Mouse (Mus musculus) liver, embryonic 15.5 days (tissue): ENCODE data around the gene Rbfox3. TPM values are rescaled to one million over a fixed set of nuclear protein-coding genes. Genes with fewer than 3 reads are reported as not detected.

Source experiments
- ATAC-seq: fragments of 200-750 bp; cut with Nextera tagmentation; 2 replicates; pipeline ENCODE4 v1.8.0; 2017; ENCODE audit warnings: moderate number of reproducible peaks, mild to moderate bottlenecking, moderate library complexity; ENCODE audit not compliant: insufficient read depth
- H3K27ac ChIP-seq: fragments of 300-500 bp; sonication (generic); replicated peaks from 2 replicates; pipeline ENCODE4 v1.5.1; 2015; ENCODE audit warnings: mild to moderate bottlenecking, inconsistent platforms
- H3K27me3 ChIP-seq: fragments of 300-500 bp; sonication (generic); 2 replicates; pipeline ENCODE4 v1.6.1; 2015; ENCODE audit warnings: mild to moderate bottlenecking, inconsistent platforms
- H3K36me3 ChIP-seq: fragments of 300-500 bp; sonication (generic); replicated peaks from 2 replicates; pipeline ENCODE4 v1.6.1; 2015; ENCODE audit warnings: moderate library complexity, mild to moderate bottlenecking, inconsistent platforms
- H3K4me1 ChIP-seq: fragments of 300-500 bp; sonication (generic); replicated peaks from 2 replicates; pipeline ENCODE4 v1.6.1; 2015; ENCODE audit warnings: inconsistent platforms
- H3K4me2 ChIP-seq: fragments of 300-500 bp; sonication (generic); 2 replicates; pipeline ENCODE4 v1.6.1; 2015; ENCODE audit warnings: moderate library complexity, mild to moderate bottlenecking, inconsistent platforms
- H3K4me3 ChIP-seq: fragments of 300-500 bp; sonication (generic); replicated peaks from 2 replicates; pipeline ENCODE4 v1.5.1; 2015; ENCODE audit warnings: mild to moderate bottlenecking, inconsistent platforms
- H3K9ac ChIP-seq: fragments of 300-500 bp; sonication (generic); 2 replicates; pipeline ENCODE4 v1.6.1; 2015; ENCODE audit warnings: moderate library complexity, mild to moderate bottlenecking, inconsistent platforms
- H3K9me3 ChIP-seq: fragments of 300-500 bp; sonication (generic); replicated peaks from 2 replicates; pipeline ENCODE4 v1.6.1; 2016; ENCODE audit warnings: inconsistent platforms
- WGBS: fragments of 180-500 bp; shearing (Covaris S2); methylation state at CpG from one replicate; pipeline ENCODE4 v1.1.7; 2015; ENCODE audit warnings: mixed read lengths; ENCODE audit not compliant: insufficient replicate concordance; 5-methylcytosine and 5-hydroxymethylcytosine counted together
- polyA plus RNA-seq: library from polyadenylated mRNA; unstranded; fragments of >200 nt; fragmentation: Nextera tagmentation; extraction: Ambion mirVana; gene quantifications from 2 replicates; pipeline ENCODE4 v1.2.1, GENCODE M21; 2015

The Rbfox3 gene
- 0.13 and 0.21 TPM in 2 replicates for polyA plus RNA-seq

- no peaks in the 10 kb centered on the region for H3K9me3 ChIP-seq
- H3K9ac ChIP-seq = no peak within 1 kb of the TSS
- no peaks in the 10 kb centered on the region for H3K4me1 ChIP-seq
- no peak within 1 kb of the TSS for H3K4me2 ChIP-seq
- H3K36me3 ChIP-seq = no peaks in the 10 kb centered on the region
- no peak for ATAC-seq
- 37% methylated on average over 4 of the region's 4 CpGs for WGBS
- H3K27ac ChIP-seq = no peak within 1 kb of the TSS
- peaks cover 70% of the 10 kb centered on the region for H3K27me3 ChIP-seq
- H3K4me3 ChIP-seq = no peak within 1 kb of the TSS
Measured at GRCm38 (mm10) chr11:118911307-118912070, at the start of gene Rbfox3. TSS of gene Rbfox3 (minus strand) at chr11:118911597.

GRCm38 (mm10) chr11:118960649-118961048, 49.3 kb upstream of the Rbfox3 start:
- Histone ChIP-seq H3K9me3 (no peaks in the 10 kb centered on the region), H3K36me3 (no peaks in the 10 kb centered on the region), H3K4me1 (no peaks in the 10 kb centered on the region), H3K9ac (no peak overlapping the region), H3K27ac (no peak overlapping the region), H3K27me3 (no peaks in the 10 kb centered on the region), H3K4me2 (no peak overlapping the region), H3K4me3 (no peak overlapping the region)
- no peak for ATAC-seq
- 46% methylated on average over 3 of the region's 3 CpGs for WGBS

GRCm38 (mm10) chr11:118957070-118957471, 45.7 kb upstream of the Rbfox3 start:
- H3K4me2 ChIP-seq = no peak overlapping the region
- H3K36me3 ChIP-seq = no peaks in the 10 kb centered on the region
- H3K9me3 ChIP-seq = no peaks in the 10 kb centered on the region
- H3K4me3 ChIP-seq = no peak overlapping the region
- no peak overlapping the region for H3K27ac ChIP-seq
- no peaks in the 10 kb centered on the region for H3K27me3 ChIP-seq
- H3K4me1 ChIP-seq = no peaks in the 10 kb centered on the region
- 67% methylated on average over 14 of the region's 14 CpGs for WGBS
- no peak for ATAC-seq
- H3K9ac ChIP-seq = no peak overlapping the region

GRCm38 (mm10) chr11:118955016-118955415, 43.6 kb upstream of the Rbfox3 start:
- Histone ChIP-seq H3K4me2 (no peak overlapping the region), H3K9me3 (no peaks in the 10 kb centered on the region), H3K9ac (no peak overlapping the region), H3K4me3 (no peak overlapping the region), H3K27me3 (no peaks in the 10 kb centered on the region), H3K36me3 (no peaks in the 10 kb centered on the region), H3K4me1 (no peaks in the 10 kb centered on the region), H3K27ac (no peak overlapping the region)
- ATAC-seq = no peak
- 21% methylated on average over 6 of the region's 6 CpGs for WGBS

- H3K4me1 ChIP-seq = no peaks in the 10 kb centered on the region
- no peak for ATAC-seq
- H3K9ac ChIP-seq = no peak overlapping the region
- 66% methylated on average over 8 of the region's 8 CpGs for WGBS
- no peak overlapping the region for H3K4me3 ChIP-seq
- no peaks in the 10 kb centered on the region for H3K36me3 ChIP-seq
- no peak overlapping the region for H3K27ac ChIP-seq
- no peaks in the 10 kb centered on the region for H3K9me3 ChIP-seq
- 0 out of 2 replicates have a peak, but pooled peaks cover 10% of the 10 kb centered on the region for H3K27me3 ChIP-seq
- H3K4me2 ChIP-seq = no peak overlapping the region
Measured at GRCm38 (mm10) chr11:118945868-118946267, 34.5 kb upstream of the Rbfox3 start.

- no peaks in the 10 kb centered on the region for H3K4me1 ChIP-seq
- no peaks in the 10 kb centered on the region for H3K36me3 ChIP-seq
- H3K27ac ChIP-seq = no peak overlapping the region
- H3K9ac ChIP-seq = no peak overlapping the region
- H3K4me3 ChIP-seq = no peak overlapping the region
- 32% methylated on average over 5 of the region's 5 CpGs for WGBS
- 0 out of 2 replicates have a peak, but pooled peaks cover 17% of the 10 kb centered on the region for H3K27me3 ChIP-seq
- H3K4me2 ChIP-seq = no peak overlapping the region
- no peaks in the 10 kb centered on the region for H3K9me3 ChIP-seq
- ATAC-seq = no peak
Measured at GRCm38 (mm10) chr11:118941268-118941667, 29.9 kb upstream of the Rbfox3 start.

- Histone ChIP-seq H3K9me3 (no peaks in the 10 kb centered on the region), H3K4me1 (no peaks in the 10 kb centered on the region), H3K4me2 (no peak overlapping the region), H3K36me3 (no peaks in the 10 kb centered on the region), H3K9ac (no peak overlapping the region), H3K27me3 (0 out of 2 replicates have a peak, but pooled peaks cover 17% of the 10 kb centered on the region), H3K27ac (no peak overlapping the region), H3K4me3 (no peak overlapping the region)
- WGBS = 71% methylated on average over 11 of the region's 11 CpGs
- ATAC-seq = no peak
Measured at GRCm38 (mm10) chr11:118940539-118940938, 29.1 kb upstream of the Rbfox3 start.

- no peak overlapping the region for H3K4me2 ChIP-seq
- no peaks in the 10 kb centered on the region for H3K4me1 ChIP-seq
- no peaks in the 10 kb centered on the region for H3K9me3 ChIP-seq
- no peak for ATAC-seq
- H3K27ac ChIP-seq = no peak overlapping the region
- no peaks in the 10 kb centered on the region for H3K36me3 ChIP-seq
- H3K9ac ChIP-seq = no peak overlapping the region
- 57% methylated on average over 4 of the region's 4 CpGs for WGBS
- 0 out of 2 replicates have a peak, but pooled peaks cover 17% of the 10 kb centered on the region for H3K27me3 ChIP-seq
- no peak overlapping the region for H3K4me3 ChIP-seq
Measured at GRCm38 (mm10) chr11:118939731-118940130, 28.3 kb upstream of the Rbfox3 start.

GRCm38 (mm10) chr11:118934925-118935324, 23.5 kb upstream of the Rbfox3 start:
- no peaks in the 10 kb centered on the region for H3K4me1 ChIP-seq
- H3K4me2 ChIP-seq = no peak overlapping the region
- H3K9ac ChIP-seq = no peak overlapping the region
- H3K9me3 ChIP-seq = no peaks in the 10 kb centered on the region
- WGBS = 14% methylated on average over 1 of the region's 1 CpGs
- ATAC-seq = no peak
- no peaks in the 10 kb centered on the region for H3K36me3 ChIP-seq
- no peak overlapping the region for H3K4me3 ChIP-seq
- no peak overlapping the region for H3K27ac ChIP-seq
- H3K27me3 ChIP-seq = no peaks in the 10 kb centered on the region

- Histone ChIP-seq H3K36me3 (no peaks in the 10 kb centered on the region), H3K27me3 (no peaks in the 10 kb centered on the region), H3K4me3 (no peak overlapping the region), H3K4me1 (no peaks in the 10 kb centered on the region), H3K27ac (no peak overlapping the region), H3K4me2 (no peak overlapping the region), H3K9me3 (no peaks in the 10 kb centered on the region), H3K9ac (no peak overlapping the region)
- ATAC-seq = no peak
- WGBS = 4% methylated on average over 5 of the region's 5 CpGs
Measured at GRCm38 (mm10) chr11:118927081-118927480, 15.7 kb upstream of the Rbfox3 start.

- H3K36me3 ChIP-seq = no peaks in the 10 kb centered on the region
- H3K27ac ChIP-seq = no peak overlapping the region
- ATAC-seq = no peak
- H3K4me2 ChIP-seq = no peak overlapping the region
- H3K4me3 ChIP-seq = no peak overlapping the region
- H3K4me1 ChIP-seq = no peaks in the 10 kb centered on the region
- no peak overlapping the region for H3K9ac ChIP-seq
- H3K9me3 ChIP-seq = no peaks in the 10 kb centered on the region
- H3K27me3 ChIP-seq = no peaks in the 10 kb centered on the region
- 64% methylated on average over 6 of the region's 6 CpGs for WGBS
Measured at GRCm38 (mm10) chr11:118921852-118922251, 10.5 kb upstream of the Rbfox3 start.
